Mouse (Mus musculus) myocyte (in vitro differentiated cells): ENCODE measurements around the gene Cyfip1. TPM values are rescaled to one million over a fixed set of nuclear protein-coding genes. Genes with fewer than 3 reads are reported as not detected.

Source experiments
- H3K27me3 ChIP-seq: one replicate; pipeline ENCODE4 v1.6.1; 2011; ENCODE audit not compliant: control insufficient read depth, insufficient read depth, insufficient read length
- H3K36me3 ChIP-seq: one replicate; pipeline ENCODE4 v1.6.1; 2011; ENCODE audit not compliant: control insufficient read depth, insufficient read depth
- H3K4me2 ChIP-seq: one replicate; pipeline ENCODE4 v1.6.1; 2011; ENCODE audit warnings: low read depth, control low read depth
- H3K4me3 ChIP-seq: one replicate; pipeline ENCODE4 v1.5.1; 2011; ENCODE audit warnings: mild to moderate bottlenecking, control low read depth, moderate library complexity
- H3K79me2 ChIP-seq: one replicate; pipeline ENCODE4 v1.6.1; 2011; ENCODE audit not compliant: control insufficient read depth, insufficient read depth
- H3ac ChIP-seq: one replicate; pipeline ENCODE4 v1.6.1; 2011; ENCODE audit not compliant: control insufficient read depth, insufficient read length
- CEBPB ChIP-seq: IDR thresholded peaks from 2 replicates; pipeline ENCODE4 v1.6.1; 2011; ENCODE audit warnings: mild to moderate bottlenecking, moderate library complexity; ENCODE audit not compliant: poor library complexity, insufficient read depth, severe bottlenecking
- E2F4 ChIP-seq: IDR thresholded peaks from one replicate; pipeline ENCODE4 v1.6.1; 2011; ENCODE audit warnings: mild to moderate bottlenecking, control low read depth, moderate library complexity; ENCODE audit not compliant: insufficient read depth
- MAX ChIP-seq: IDR thresholded peaks from one replicate; pipeline ENCODE4 v1.6.1; 2011; ENCODE audit warnings: low read depth, mild to moderate bottlenecking, control low read depth
- MYOD1 ChIP-seq, 3 experiments: IDR thresholded peaks; one replicate each; pipeline ENCODE4 v1.6.1; 2011; ENCODE audit warnings: control low read depth in 2 of 3, low read depth in 2 of 3, mild to moderate bottlenecking in 2 of 3, moderate library complexity in 1 of 3; ENCODE audit not compliant: insufficient read length in 2 of 3, control insufficient read depth in 1 of 3
- MYOG ChIP-seq, 3 experiments: IDR thresholded peaks; one replicate each; pipeline ENCODE4 v1.6.1; 2011; ENCODE audit warnings: control low read depth in 2 of 3, low read depth in 2 of 3, mild to moderate bottlenecking in 2 of 3; ENCODE audit not compliant: insufficient read length in 2 of 3, control insufficient read depth in 1 of 3, insufficient read depth in 1 of 3
- POLR2A ChIP-seq: IDR thresholded peaks from one replicate; pipeline ENCODE4 v1.6.1; 2011; ENCODE audit warnings: low read depth, mild to moderate bottlenecking, control low read depth, moderate library complexity; ENCODE audit not compliant: insufficient read length
- POLR2AphosphoS2 ChIP-seq: IDR thresholded peaks from one replicate; pipeline ENCODE4 v1.6.1; 2011; ENCODE audit warnings: low read depth, control low read depth; ENCODE audit not compliant: insufficient read length
- REST ChIP-seq: IDR thresholded peaks from one replicate; pipeline ENCODE4 v1.6.1; 2011; ENCODE audit warnings: mild to moderate bottlenecking, control low read depth, moderate library complexity; ENCODE audit not compliant: insufficient read depth, insufficient read length
- SRF ChIP-seq: IDR thresholded peaks from one replicate; pipeline ENCODE4 v1.6.1; 2011; ENCODE audit warnings: low read depth; ENCODE audit not compliant: control insufficient read depth, insufficient read length
- TCF12 ChIP-seq: IDR thresholded peaks from one replicate; pipeline ENCODE4 v1.6.1; 2011; ENCODE audit warnings: mild to moderate bottlenecking, control low read depth; ENCODE audit not compliant: poor library complexity, insufficient read depth, severe bottlenecking
- TCF3 ChIP-seq: IDR thresholded peaks from one replicate; pipeline ENCODE4 v1.6.1; 2011; ENCODE audit warnings: low read depth, control low read depth; ENCODE audit not compliant: insufficient read length
- USF1 ChIP-seq: IDR thresholded peaks from one replicate; pipeline ENCODE4 v1.6.1; 2011; ENCODE audit warnings: low read depth, mild to moderate bottlenecking, control low read depth, moderate library complexity
- polyA plus RNA-seq: library from polyadenylated mRNA; unstranded; fragments of >200 nt; fragmentation: generic; extraction: Trizol; gene quantifications from one replicate; pipeline ENCODE4 v1.2.1, GENCODE M21; 2012; ENCODE audit warnings: missing spikeins

The Cyfip1 gene
- polyA plus RNA-seq, 1 experiment, result 53.0 TPM

- no peaks in the 10 kb centered on the region for H3K79me2 ChIP-seq
- no peaks in the 10 kb centered on the region for H3K27me3 ChIP-seq
- H3ac ChIP-seq, result no peak overlapping the region
- no peak overlapping the region for H3K4me3 ChIP-seq
- TF ChIP-seq REST (no peak), USF1 (no peak), CEBPB (no peak), POLR2A (no peak), TCF3 (no peak), POLR2AphosphoS2 (no peak), MYOD1 (IDR thresholded peaks at IDR 0.05; ENCODE audit: control insufficient read depth in 1 of 3, insufficient read length in 2 of 3, low read depth in 2 of 3) (no peak), MYOG (IDR thresholded peaks at IDR 0.05; ENCODE audit: control insufficient read depth in 1 of 3, insufficient read depth in 1 of 3, insufficient read length in 2 of 3, low read depth in 2 of 3) (no peak)
- H3K4me2 ChIP-seq, result no peak overlapping the region
- H3K36me3 ChIP-seq, result peaks cover 19% of the 10 kb centered on the region
Measured at GRCm38 (mm10) chr7:55903766-55904165, 62.2 kb downstream of the Cyfip1 start.

GRCm38 (mm10) chr7:55905449-55905848 is 63.9 kb downstream of the Cyfip1 start:
- H3K4me3 ChIP-seq, result no peak overlapping the region
- no peaks in the 10 kb centered on the region for H3K27me3 ChIP-seq
- H3K4me2 ChIP-seq, result no peak overlapping the region
- no peak overlapping the region for H3ac ChIP-seq
- no peaks in the 10 kb centered on the region for H3K79me2 ChIP-seq
- TF ChIP-seq POLR2AphosphoS2 (no peak), TCF3 (no peak), MYOD1 (IDR thresholded peaks at IDR 0.05; ENCODE audit: control insufficient read depth in 1 of 3, insufficient read length in 2 of 3, low read depth in 2 of 3) (no peak), USF1 (no peak), TCF12 (no peak), POLR2A (no peak), E2F4 (no peak), MAX (no peak), MYOG (IDR thresholded peaks at IDR 0.05; ENCODE audit: control insufficient read depth in 1 of 3, insufficient read depth in 1 of 3, insufficient read length in 2 of 3, low read depth in 2 of 3) (no peak), SRF (no peak), CEBPB (no peak), REST (no peak)
- peaks cover 34% of the 10 kb centered on the region for H3K36me3 ChIP-seq

- H3ac ChIP-seq, result no peak overlapping the region
- no peak for TF ChIP-seq POLR2A
- TF ChIP-seq TCF3, result no peak
- TF ChIP-seq MAX, result no peak
- no peak for TF ChIP-seq MYOG (IDR thresholded peaks at IDR 0.05; ENCODE audit: control insufficient read depth in 1 of 3, insufficient read depth in 1 of 3, insufficient read length in 2 of 3, low read depth in 2 of 3)
- TF ChIP-seq REST, result no peak
- TF ChIP-seq TCF12, result no peak
- TF ChIP-seq MYOD1 (IDR thresholded peaks at IDR 0.05; ENCODE audit: control insufficient read depth in 1 of 3, insufficient read length in 2 of 3, low read depth in 2 of 3), result no peak
- TF ChIP-seq USF1, result no peak
- no peak for TF ChIP-seq CEBPB
- no peak for TF ChIP-seq SRF
- no peak for TF ChIP-seq E2F4
- no peak for TF ChIP-seq POLR2AphosphoS2
- peaks cover 33% of the 10 kb centered on the region for H3K36me3 ChIP-seq
- no peaks in the 10 kb centered on the region for H3K27me3 ChIP-seq
- no peak overlapping the region for H3K4me2 ChIP-seq
- H3K79me2 ChIP-seq, result no peaks in the 10 kb centered on the region
- H3K4me3 ChIP-seq, result no peak overlapping the region
Measured at GRCm38 (mm10) chr7:55909519-55909918, 68.0 kb downstream of the Cyfip1 start.

DNA sequence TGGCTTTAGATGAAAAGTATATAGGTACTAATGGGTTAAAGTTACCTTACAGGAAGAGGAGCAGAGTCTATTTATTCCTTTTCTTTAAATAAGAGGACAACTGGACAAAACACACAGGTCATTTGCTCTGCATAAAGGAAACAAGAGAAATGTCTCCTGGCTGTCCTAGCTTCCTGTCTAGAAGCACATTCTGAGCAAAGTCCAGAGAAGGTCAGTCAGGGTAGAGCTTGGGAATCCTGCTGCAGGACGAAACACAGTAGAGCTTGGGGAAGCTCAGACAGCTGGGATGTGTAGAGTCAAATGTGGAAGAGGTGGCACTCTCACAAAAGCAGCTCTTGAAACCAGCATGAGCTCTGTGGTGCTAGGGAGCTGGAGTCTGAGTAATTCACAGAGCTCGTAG is 68.8 kb downstream of the Cyfip1 start:
- Histone ChIP-seq H3K4me2 (no peak overlapping the region), H3K79me2 (no peaks in the 10 kb centered on the region), H3K27me3 (no peaks in the 10 kb centered on the region), H3ac (no peak overlapping the region), H3K36me3 (peaks cover 35% of the 10 kb centered on the region), H3K4me3 (no peak overlapping the region)
- TF ChIP-seq CEBPB (no peak), POLR2A (no peak), TCF12 (no peak), E2F4 (no peak), MAX (no peak), TCF3 (no peak)

DNA sequence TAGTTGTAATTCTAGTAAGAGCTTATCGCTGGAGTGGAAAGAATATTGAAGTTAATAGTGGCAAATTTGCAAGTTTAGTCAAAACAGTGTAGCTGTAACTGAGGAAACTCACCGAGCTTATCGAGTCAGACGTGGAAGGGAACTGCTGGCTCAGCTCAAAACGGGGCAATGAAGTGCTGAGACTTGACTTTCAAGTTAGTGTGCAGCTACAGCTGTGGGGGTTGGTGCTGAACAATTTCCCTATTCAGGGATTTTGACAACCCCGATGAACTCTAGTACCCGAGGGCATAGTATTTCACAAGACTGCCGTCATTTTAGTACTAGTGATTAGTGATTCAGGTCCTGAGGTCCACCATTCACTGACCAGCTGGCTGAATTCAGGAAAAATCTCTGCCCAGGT is 69.8 kb downstream of the Cyfip1 start:
- Histone ChIP-seq H3K27me3 (no peaks in the 10 kb centered on the region), H3K79me2 (no peaks in the 10 kb centered on the region), H3K36me3 (peaks cover 32% of the 10 kb centered on the region), H3ac (no peak overlapping the region), H3K4me3 (no peak overlapping the region), H3K4me2 (no peak overlapping the region)
- no peak for TF ChIP-seq TCF3
- TF ChIP-seq USF1, result no peak
- no peak for TF ChIP-seq POLR2AphosphoS2
